Mouse (Mus musculus) cortical plate, adult 2 months (tissue): ENCODE results near the gene Ubl7.

Experiments used
- CTCF ChIP-seq: fragments of 200-500 bp; IDR thresholded peaks from 2 replicates; pipeline ENCODE4 v1.5.1; 2011; ENCODE audit warnings: mild to moderate bottlenecking, control low read depth, low read length; ENCODE audit not compliant: insufficient read depth; ENCODE audit errors: extremely low read depth
- POLR2A ChIP-seq: fragments of 200-500 bp; IDR thresholded peaks from 2 replicates; pipeline ENCODE4 v1.6.1; 2011; ENCODE audit warnings: mild to moderate bottlenecking, low read length, control low read depth; ENCODE audit not compliant: insufficient read depth; ENCODE audit errors: extremely low read depth

DNA sequence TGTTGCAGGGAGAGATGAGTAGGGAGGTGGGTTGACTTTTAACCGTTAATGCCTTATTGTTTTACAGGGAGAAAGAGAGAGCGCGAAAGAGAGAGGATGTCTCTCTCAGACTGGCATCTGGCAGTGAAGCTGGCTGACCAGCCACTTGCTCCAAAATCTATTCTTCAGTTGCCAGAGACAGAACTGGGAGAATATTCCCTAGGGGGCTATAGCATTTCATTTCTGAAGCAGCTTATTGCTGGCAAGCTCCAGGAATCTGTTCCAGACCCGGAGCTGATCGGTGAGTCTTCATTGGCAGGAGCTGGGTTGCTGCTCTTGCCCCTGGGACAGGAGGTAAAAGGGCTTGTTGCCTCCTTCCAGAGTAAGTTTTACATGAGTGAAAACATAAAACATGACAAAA is 1.8 kb downstream of the Ubl7 start:
- TF ChIP-seq CTCF (no peak), POLR2A (no peak)
